Mouse (Mus musculus): ENCODE measurements at regions not wholly inside any gene's neighbourhood (a gene's known extent, or its start where the extent isn't known, plus 50 kb on each side); places are given as distances from the start of the nearest gene placed in this dataset.

DNA sequence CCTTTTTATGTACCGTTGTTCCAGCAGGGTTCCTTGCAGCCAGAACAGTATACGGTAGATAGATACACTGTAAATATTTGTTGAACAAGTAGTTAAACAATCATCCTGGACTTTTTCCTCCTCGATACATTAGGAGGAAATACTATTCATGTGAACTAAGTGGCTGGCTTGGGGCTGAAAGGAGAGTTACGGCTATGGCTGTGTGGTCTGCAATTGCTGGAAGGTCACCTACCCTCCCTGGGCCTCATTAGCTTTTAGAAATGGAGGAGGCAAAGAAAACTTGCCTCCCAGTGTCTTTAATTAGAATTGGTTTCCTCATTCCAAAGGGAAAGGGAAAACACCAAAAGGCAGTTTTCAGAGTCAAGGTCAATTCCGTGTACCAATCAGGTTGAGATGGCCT, 381.6 kb upstream of the Tenm4 start:
- TF ChIP-seq CTCF (IDR thresholded peaks at IDR 0.05) (no peak), POLR2A (IDR thresholded peaks at IDR 0.05; ENCODE audit: insufficient read depth, low read depth, low read length) (no peak), EP300 (IDR thresholded peaks at IDR 0.05; ENCODE audit: insufficient read depth, low read depth, low read length) (no peak)
